Mouse (Mus musculus) T-cell, adult 2 months (primary cell): ENCODE data around the gene Olfr196.
"Not testable (repeated sequence)": the region's sequence is repeated elsewhere in the genome, so short reads cannot be mapped to it uniquely, and the experiment has no call there.

Experiments
- DNase-seq: peaks from one replicate; pipeline ENCODE4 v3.0.0; 2022; ENCODE audit warnings: low spot score

Gene Olfr196

GRCm38 (mm10) chr16:59170354-59170753 is at the start of gene Olfr196:
Gene Olfr196 (minus strand): TSS chr16:59170454.
- no peak for DNase-seq

- DNase-seq: not testable (repeated sequence)
Measured at GRCm38 (mm10) chr16:59219667-59220066, 49.4 kb upstream of the Olfr196 start, which contains the start of gene Olfr199. Gene Olfr199 (minus strand): TSS chr16:59219767.

- not testable (repeated sequence) for DNase-seq
Measured at GRCm38 (mm10) chr16:59217861-59218260, 47.6 kb upstream of the Olfr196 start.

DNA sequence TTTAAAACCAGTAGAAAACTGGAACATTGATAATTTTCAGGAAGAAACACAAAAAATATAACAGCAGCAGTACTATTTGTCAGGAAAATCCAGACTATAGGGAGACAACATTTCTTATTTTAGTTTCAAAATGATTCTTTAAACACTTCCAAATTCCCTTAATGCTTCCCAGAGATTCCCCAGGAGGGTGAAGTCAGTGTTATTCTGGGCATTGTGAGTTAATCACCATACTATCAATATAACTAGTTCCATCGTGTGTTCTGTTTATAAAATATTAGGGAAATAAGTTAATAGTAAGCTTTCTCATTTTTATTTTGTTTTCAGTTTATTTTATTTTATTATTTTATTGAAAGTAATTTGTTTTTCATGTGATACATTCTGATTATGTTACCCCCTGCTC is 33.2 kb upstream of the Olfr196 start, which contains the start of gene Olfr198:
TSS of gene Olfr198 (minus strand) at position 101 of the 400 bp plus-strand sequence.
- DNase-seq: not testable (repeated sequence)

DNA sequence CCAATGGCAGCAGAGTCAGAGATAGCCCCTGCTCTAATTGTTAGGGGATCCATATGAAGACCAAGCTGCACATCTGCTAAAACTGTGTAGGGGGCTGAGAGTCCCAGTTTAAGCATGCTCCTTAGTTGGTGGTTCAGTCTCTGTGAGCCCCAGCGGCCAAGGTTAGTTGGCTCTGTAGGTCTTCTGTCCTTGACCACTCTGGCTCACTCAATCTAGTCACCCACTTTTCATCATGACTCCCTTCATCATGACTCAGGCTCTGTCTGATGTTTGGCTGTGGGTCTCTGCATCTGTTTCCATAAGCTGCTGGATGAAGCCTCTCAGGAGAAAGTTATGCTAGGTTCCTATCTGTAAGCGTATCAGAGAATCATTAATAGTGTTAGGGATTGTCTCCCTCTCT is 18.3 kb downstream of the Olfr196 start:
- DNase-seq: no peak

- no peak for DNase-seq
Measured at GRCm38 (mm10) chr16:59146746-59147145, 23.5 kb downstream of the Olfr196 start, which contains the start of gene Olfr195. Gene Olfr195 (plus strand): TSS chr16:59147046.

DNA sequence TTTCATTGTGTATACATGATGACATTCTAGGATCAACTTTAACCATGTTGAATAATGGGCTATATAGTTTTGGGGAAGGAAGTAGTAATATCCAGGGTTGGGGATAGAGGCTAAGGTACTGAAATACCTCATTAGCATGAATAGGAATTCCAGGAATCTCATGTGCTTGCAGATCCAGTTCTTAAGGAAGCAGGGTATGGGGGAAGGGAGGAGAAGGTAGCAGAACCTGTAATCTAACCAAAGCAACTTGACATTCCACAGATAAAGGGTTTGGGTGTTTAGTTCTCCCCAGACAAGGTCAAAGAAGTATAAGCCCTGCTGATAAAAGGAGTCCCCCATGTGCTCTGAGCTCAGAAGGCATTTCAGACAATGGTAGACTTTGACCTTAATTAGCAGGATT is 29.1 kb downstream of the Olfr196 start:
- no peak for DNase-seq

GRCm38 (mm10) chr16:59130740-59131139 is 39.5 kb downstream of the Olfr196 start:
- no peak for DNase-seq

GRCm38 (mm10) chr16:59120969-59121368 is 49.3 kb downstream of the Olfr196 start, which contains the start of gene Olfr194:
Gene Olfr194 (minus strand): TSS chr16:59121069.
- DNase-seq: no peak
